Mouse (Mus musculus) cortical plate, adult 2 months (tissue): Measurements from ENCODE around the gene Pcdh7. TPM values are rescaled to one million over a fixed set of nuclear protein-coding genes. Genes with fewer than 3 reads are reported as not detected.

Experiments
- H3K27ac ChIP-seq: fragments of 200-500 bp; 2 replicates; pipeline ENCODE4 v1.5.1; 2012; ENCODE audit warnings: low read length, control low read depth, inconsistent platforms; ENCODE audit not compliant: insufficient read depth
- H3K4me1 ChIP-seq: fragments of 200-500 bp; 2 replicates; pipeline ENCODE4 v1.6.1; 2011; ENCODE audit warnings: low read length; ENCODE audit not compliant: control insufficient read depth, insufficient read depth
- H3K4me3 ChIP-seq: fragments of 200-500 bp; 2 replicates; pipeline ENCODE4 v1.5.1; 2011; ENCODE audit warnings: mild to moderate bottlenecking, low read length, control low read depth; ENCODE audit not compliant: insufficient read depth
- CTCF ChIP-seq: fragments of 200-500 bp; IDR thresholded peaks from 2 replicates; pipeline ENCODE4 v1.5.1; 2011; ENCODE audit warnings: mild to moderate bottlenecking, control low read depth, low read length; ENCODE audit not compliant: insufficient read depth; ENCODE audit errors: extremely low read depth
- POLR2A ChIP-seq: fragments of 200-500 bp; IDR thresholded peaks from 2 replicates; pipeline ENCODE4 v1.6.1; 2011; ENCODE audit warnings: mild to moderate bottlenecking, low read length, control low read depth; ENCODE audit not compliant: insufficient read depth; ENCODE audit errors: extremely low read depth
- polyA plus RNA-seq: library from polyadenylated mRNA; depleted of rRNA; stranded (reverse); fragments of >200 nt; gene quantifications from 2 replicates; pipeline ENCODE4 v1.2.3, GENCODE M21; 2012

Gene Pcdh7
- polyA plus RNA-seq, 1 experiment: 44.2 TPM

DNA sequence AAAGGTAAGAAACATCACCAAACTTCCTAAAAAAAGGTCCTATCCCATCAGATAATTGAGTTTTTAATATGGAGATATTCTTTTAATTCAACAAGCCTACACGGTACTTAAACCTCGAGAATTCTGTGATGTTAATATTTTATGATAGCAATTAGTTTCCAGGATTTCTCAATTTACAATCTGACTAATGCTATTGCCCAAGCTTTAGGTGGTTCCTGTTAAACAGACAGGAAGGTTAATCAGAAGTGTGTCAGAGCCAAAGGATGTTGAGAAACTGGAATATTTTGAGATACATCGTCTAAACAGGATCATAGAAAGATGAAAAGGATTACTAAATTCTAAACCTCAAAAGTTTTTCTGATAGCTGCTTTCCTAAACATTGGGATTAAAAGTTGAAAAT, 222.7 kb downstream of the Pcdh7 start:
- TF ChIP-seq POLR2A: no peak
- TF ChIP-seq CTCF: no peak
- Histone ChIP-seq H3K4me3 (no peak overlapping the region), H3K27ac (no peak overlapping the region), H3K4me1 (no peaks in the 10 kb centered on the region)

DNA sequence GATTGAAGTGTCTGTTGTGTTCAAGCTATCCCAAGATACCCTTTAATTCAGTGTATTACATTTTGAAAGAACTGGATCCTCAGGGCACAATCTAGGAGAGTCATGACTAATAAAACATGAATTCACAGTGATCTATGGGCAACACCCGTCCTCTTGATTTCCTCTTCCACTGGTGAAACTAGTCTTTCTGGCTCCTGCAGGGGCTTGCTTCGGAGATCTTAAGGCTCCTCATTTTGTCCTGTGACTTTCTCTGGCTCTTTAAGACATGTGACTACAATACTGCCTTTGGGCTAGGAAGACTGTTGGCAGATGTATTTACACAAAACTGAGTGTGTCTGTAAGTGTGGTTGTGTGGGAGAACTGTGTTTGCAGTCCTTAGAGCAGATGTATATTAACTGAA, 225.4 kb downstream of the Pcdh7 start:
- no peak overlapping the region for H3K27ac ChIP-seq
- TF ChIP-seq CTCF: no peak
- TF ChIP-seq POLR2A: no peak
- no peak overlapping the region for H3K4me3 ChIP-seq
- H3K4me1 ChIP-seq: no peaks in the 10 kb centered on the region

DNA sequence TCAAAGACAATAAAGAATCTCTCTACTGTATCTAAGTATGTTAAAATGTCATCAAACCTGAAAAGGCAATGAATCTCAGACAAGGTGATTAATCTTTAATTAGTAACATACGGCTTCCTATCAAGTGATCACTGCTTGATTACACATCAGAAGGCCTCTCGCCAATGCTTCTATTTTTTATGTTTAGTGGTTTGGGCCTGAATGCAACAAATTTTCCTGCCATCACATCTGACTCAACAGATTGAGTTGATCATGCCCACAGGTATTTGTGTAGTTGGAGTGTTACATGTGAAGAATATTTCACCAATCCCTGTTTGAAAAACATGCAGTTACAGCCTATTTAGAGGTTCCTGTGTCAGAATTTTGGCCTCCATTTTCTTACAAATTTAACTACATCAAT, 225.8 kb downstream of the Pcdh7 start:
- no peak overlapping the region for H3K4me3 ChIP-seq
- TF ChIP-seq POLR2A (no peak), CTCF (no peak)
- no peaks in the 10 kb centered on the region for H3K4me1 ChIP-seq
- H3K27ac ChIP-seq: no peak overlapping the region

DNA sequence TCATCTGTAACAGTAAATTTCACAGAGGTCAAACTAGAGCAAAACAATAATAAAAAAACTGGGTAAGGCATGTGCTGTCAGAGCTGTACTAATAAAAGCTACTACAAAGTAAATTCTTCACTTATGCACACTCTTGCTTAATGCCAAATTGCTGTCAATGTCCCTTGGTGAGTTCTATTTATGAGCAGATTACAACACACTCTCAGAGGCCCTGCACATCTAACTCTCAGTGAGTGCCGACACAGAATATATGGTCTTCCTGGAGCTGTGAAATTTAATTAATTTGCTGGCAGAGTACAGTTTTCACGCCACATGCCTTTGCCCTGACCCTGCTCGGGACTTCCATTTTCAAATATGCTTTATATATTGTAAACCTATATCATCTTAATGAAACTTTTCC, 227.7 kb downstream of the Pcdh7 start:
- Histone ChIP-seq H3K4me3 (no peak overlapping the region), H3K27ac (no peak overlapping the region), H3K4me1 (no peaks in the 10 kb centered on the region; the same call in 1 of the 2 replicates)
- TF ChIP-seq POLR2A (no peak), CTCF (no peak)

DNA sequence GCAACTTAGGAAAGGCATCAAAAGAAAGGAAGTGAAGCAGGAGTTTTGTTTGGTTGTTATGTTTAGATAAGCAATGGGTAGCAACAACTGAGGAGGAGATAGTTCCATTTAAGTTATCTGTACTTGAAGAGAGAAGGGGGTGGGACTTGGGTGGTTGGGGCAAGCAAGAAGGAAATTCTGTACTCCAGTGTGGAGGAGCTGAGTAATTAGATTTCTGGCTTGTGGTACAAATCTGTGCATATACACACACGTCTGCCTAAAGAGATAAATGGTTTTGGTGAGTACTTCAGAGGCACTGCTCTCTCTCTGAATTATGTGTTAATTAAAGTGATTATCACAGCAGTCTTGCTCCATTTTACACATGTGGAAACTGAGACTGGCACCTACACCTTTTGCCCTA, 241.6 kb downstream of the Pcdh7 start:
- Histone ChIP-seq H3K4me1 (no peaks in the 10 kb centered on the region), H3K4me3 (no peak overlapping the region), H3K27ac (no peak overlapping the region)
- TF ChIP-seq CTCF (no peak), POLR2A (no peak)

DNA sequence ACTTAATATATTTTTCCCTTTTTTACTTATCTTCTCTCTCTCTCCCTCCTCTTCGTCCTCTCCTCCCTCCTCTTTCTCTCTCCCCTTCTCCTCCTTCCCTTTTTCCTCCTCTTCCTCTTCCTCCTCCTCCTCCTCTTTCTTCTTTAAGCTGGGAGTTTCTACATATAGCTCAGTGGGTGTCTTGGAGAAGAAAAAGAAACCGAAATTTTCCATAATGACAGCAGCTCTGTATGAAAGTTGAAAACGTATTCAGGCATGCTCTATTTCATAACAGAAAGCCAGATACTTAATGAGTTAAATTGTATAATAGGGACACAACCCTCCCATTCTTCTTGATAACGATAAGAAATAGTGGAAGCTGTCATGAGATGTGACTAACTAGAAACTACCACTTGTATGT, 246.0 kb downstream of the Pcdh7 start:
- Histone ChIP-seq H3K27ac (peak overlapping the region; percentile 56; the same call in 1 of the 2 replicates), H3K4me3 (no peak overlapping the region), H3K4me1 (no peaks in the 10 kb centered on the region)
- no peak for TF ChIP-seq POLR2A
- no peak for TF ChIP-seq CTCF

DNA sequence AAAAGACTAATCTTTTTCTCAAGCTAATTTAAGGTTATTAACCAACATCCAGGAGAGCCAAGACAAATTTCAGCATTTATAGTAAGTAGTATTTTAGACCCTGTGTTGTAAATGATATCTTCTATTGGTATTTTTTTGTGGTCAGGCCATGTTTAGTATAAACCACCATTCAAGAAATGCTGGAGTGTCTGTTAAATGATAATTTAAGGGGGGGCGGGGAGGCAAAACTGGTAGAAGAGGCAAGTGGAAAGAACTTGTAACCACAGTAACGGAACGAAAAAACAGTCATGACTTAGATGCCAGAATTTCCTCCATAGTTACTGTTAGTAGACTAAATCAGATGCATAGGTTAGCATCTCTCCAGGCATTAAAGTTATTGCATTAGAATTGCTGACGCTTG, 246.4 kb downstream of the Pcdh7 start:
- no peak overlapping the region for H3K4me3 ChIP-seq
- no peak overlapping the region for H3K27ac ChIP-seq
- no peaks in the 10 kb centered on the region for H3K4me1 ChIP-seq
- TF ChIP-seq POLR2A (no peak), CTCF (no peak)

DNA sequence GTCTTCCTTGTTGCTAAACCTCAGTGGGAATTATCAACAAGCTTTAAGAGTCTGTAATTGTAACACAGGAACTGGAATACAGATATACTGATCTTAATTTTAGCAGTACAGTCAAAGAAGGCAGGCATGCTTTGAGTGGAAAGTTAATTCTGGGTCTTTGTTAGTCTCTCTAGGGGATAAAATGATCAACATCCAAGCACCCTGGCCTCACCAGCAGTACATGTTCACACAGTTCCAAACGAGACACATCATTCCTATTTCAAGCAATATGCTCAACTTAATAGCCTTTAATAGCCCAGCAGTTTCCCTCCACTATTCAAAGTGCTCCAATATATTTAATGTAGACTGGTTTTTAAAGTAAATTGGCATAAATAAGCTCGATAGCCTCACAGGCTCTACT, 275.8 kb downstream of the Pcdh7 start:
- no peak for TF ChIP-seq CTCF
- TF ChIP-seq POLR2A: no peak
- H3K27ac ChIP-seq: no peak overlapping the region
- H3K4me1 ChIP-seq: no peaks in the 10 kb centered on the region
- H3K4me3 ChIP-seq: no peak overlapping the region

DNA sequence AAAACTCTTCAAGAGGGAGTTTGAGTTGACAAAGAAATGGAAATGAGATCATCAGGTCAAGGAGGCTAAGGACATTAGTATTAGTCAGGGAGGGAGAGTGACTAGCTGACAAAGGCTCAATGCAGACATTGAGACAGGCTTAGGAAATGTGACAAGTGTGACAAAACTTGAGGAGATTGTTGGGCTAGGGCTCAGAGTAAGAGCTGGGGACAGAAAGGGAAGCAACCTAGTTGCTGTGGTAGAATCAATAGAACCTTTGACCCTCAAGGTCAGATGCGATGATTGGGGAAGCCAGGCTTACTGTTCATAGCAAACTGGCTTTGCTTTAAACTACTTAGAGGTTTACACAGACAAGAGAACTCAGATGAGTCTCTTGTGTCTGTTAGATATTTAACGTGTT, 303.6 kb downstream of the Pcdh7 start:
- TF ChIP-seq CTCF (no peak), POLR2A (no peak)
- Histone ChIP-seq H3K4me3 (no peak overlapping the region), H3K4me1 (no peaks in the 10 kb centered on the region; the same call in 1 of the 2 replicates), H3K27ac (no peak overlapping the region)

DNA sequence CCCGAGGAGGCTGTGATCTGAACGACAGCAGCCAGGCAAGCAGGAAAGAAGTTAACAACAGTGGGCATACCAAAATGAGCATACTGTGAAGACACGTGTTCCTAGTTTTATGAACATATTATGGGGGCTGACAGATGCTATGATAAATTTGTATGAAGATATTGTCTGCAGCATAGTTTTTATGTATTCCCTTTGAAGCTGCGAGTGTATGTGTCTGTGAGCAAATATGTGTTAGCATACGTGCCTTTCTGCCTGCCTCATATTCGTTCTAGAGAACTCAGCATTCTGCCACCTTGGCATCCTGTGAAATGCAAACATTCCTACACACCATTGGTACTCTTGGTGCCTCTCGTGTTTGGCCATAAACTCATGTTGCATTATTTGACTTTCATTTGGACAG, 307.4 kb downstream of the Pcdh7 start:
- no peak for TF ChIP-seq POLR2A
- no peaks in the 10 kb centered on the region; the same call in 1 of the 2 replicates for H3K4me1 ChIP-seq
- H3K4me3 ChIP-seq: no peak overlapping the region
- no peak overlapping the region for H3K27ac ChIP-seq

DNA sequence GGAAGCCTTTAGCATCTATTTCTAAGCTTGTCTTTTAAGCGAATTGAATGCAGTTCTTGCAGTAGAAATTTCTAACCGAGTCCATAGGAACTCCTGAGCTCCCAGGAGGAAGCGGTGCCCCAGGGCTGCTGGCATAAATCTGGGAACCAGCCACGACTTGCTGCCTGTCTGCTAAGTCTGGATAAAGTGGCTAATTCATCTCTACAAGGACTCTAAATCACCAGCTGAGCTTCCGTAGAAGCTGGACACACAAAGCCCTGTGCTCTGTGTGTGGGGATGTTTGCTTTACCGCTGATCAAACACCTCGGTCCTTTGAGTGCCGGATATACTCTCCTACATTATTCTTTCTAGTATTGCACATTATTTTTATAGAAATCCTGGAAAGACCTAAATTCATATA, 308.0 kb downstream of the Pcdh7 start:
- Histone ChIP-seq H3K4me3 (no peak overlapping the region), H3K27ac (no peak overlapping the region), H3K4me1 (no peaks in the 10 kb centered on the region; the same call in 1 of the 2 replicates)
- no peak for TF ChIP-seq POLR2A
- TF ChIP-seq CTCF: no peak
